Mouse (Mus musculus) C2C12 (cell line): ENCODE data around the gene Psmd3. TPM values are rescaled to one million over a fixed set of nuclear protein-coding genes. Genes with fewer than 3 reads are reported as not detected.
A peak's percentile ranks its signal among the peaks of the same experiment; 100 is the strongest.

Source experiments
- H3K27me3 ChIP-seq: one replicate; pipeline ENCODE4 v1.6.1; 2011; ENCODE audit not compliant: control insufficient read depth, insufficient read depth, insufficient read length
- H3K36me3 ChIP-seq: one replicate; pipeline ENCODE4 v1.6.1; 2011; ENCODE audit not compliant: control insufficient read depth, insufficient read depth
- H3K4me3 ChIP-seq: one replicate; pipeline ENCODE4 v1.5.1; 2011; ENCODE audit warnings: mild to moderate bottlenecking, control low read depth; ENCODE audit not compliant: poor library complexity, insufficient read depth, severe bottlenecking
- H3K79me2 ChIP-seq: one replicate; pipeline ENCODE4 v1.6.1; 2011; ENCODE audit not compliant: control insufficient read depth, insufficient read depth
- H3K79me3 ChIP-seq: one replicate; pipeline ENCODE4 v1.6.1; 2011; ENCODE audit warnings: low read depth, control low read depth
- H3ac ChIP-seq: one replicate; pipeline ENCODE3; 2011; ENCODE audit warnings: low read depth; ENCODE audit not compliant: control insufficient read depth, insufficient read length
- CEBPB ChIP-seq: IDR thresholded peaks from one replicate; pipeline ENCODE4 v1.6.1; 2011; ENCODE audit warnings: low read depth, mild to moderate bottlenecking, control low read depth, moderate library complexity
- CTCF ChIP-seq: IDR thresholded peaks from one replicate; pipeline ENCODE4 v1.5.1; 2011; ENCODE audit not compliant: control insufficient read depth, insufficient read depth, insufficient read length
- FOSL1 ChIP-seq: IDR thresholded peaks from one replicate; pipeline ENCODE4 v1.8.0; 2011; ENCODE audit warnings: mild to moderate bottlenecking, low read length; ENCODE audit not compliant: poor library complexity, insufficient read depth, severe bottlenecking
- MAX ChIP-seq: IDR thresholded peaks from one replicate; pipeline ENCODE4 v1.6.1; 2011; ENCODE audit warnings: mild to moderate bottlenecking, control low read depth
- MYOD1 ChIP-seq: IDR thresholded peaks from one replicate; pipeline ENCODE4 v1.6.1; 2011; ENCODE audit warnings: low read depth; ENCODE audit not compliant: control insufficient read depth, insufficient read length
- MYOG ChIP-seq: IDR thresholded peaks from one replicate; pipeline ENCODE4 v1.6.1; 2011; ENCODE audit not compliant: control insufficient read depth, insufficient read length; ENCODE audit errors: extremely low read depth
- USF1 ChIP-seq: IDR thresholded peaks from one replicate; pipeline ENCODE4 v1.6.1; 2011; ENCODE audit warnings: low read depth, mild to moderate bottlenecking, control low read depth, moderate library complexity
- polyA plus RNA-seq: library from polyadenylated mRNA; unstranded; fragments of >200 nt; fragmentation: generic; extraction: Trizol; gene quantifications from one replicate; pipeline ENCODE4 v1.2.1, GENCODE M21; 2012; ENCODE audit warnings: missing spikeins

Psmd3 gene
- polyA plus RNA-seq, 1 experiment = 244 TPM

GRCm38 (mm10) chr11:98715946-98716345 is 33.6 kb downstream of the Psmd3 start:
- Histone ChIP-seq H3K79me3 (no peaks in the 10 kb centered on the region), H3ac (no peak overlapping the region), H3K36me3 (peaks cover 49% of the 10 kb centered on the region), H3K79me2 (no peaks in the 10 kb centered on the region), H3K27me3 (no peaks in the 10 kb centered on the region), H3K4me3 (no peak overlapping the region)
- TF ChIP-seq CTCF = no peak
- no peak for TF ChIP-seq MAX
- TF ChIP-seq CEBPB = no peak
- no peak for TF ChIP-seq MYOG
- TF ChIP-seq FOSL1 = no peak
- TF ChIP-seq MYOD1 = no peak
- TF ChIP-seq USF1 = no peak

- H3K4me3 ChIP-seq = no peak overlapping the region
- H3K79me3 ChIP-seq = no peaks in the 10 kb centered on the region
- no peaks in the 10 kb centered on the region for H3K27me3 ChIP-seq
- no peak for TF ChIP-seq MYOD1
- TF ChIP-seq CTCF = peak; percentile 78
- H3K79me2 ChIP-seq = no peaks in the 10 kb centered on the region
- no peak overlapping the region for H3ac ChIP-seq
- peaks cover 40% of the 10 kb centered on the region for H3K36me3 ChIP-seq
Measured at GRCm38 (mm10) chr11:98717904-98718303, 35.5 kb downstream of the Psmd3 start.

- no peak for TF ChIP-seq MYOD1
- no peak for TF ChIP-seq MYOG
- TF ChIP-seq MAX = no peak
- TF ChIP-seq USF1 = no peak
- TF ChIP-seq CEBPB = no peak
- TF ChIP-seq CTCF = no peak
- no peak for TF ChIP-seq FOSL1
- no peak overlapping the region for H3K4me3 ChIP-seq
- no peak overlapping the region for H3ac ChIP-seq
- H3K79me2 ChIP-seq = no peaks in the 10 kb centered on the region
- H3K36me3 ChIP-seq = peaks cover 22% of the 10 kb centered on the region
- no peaks in the 10 kb centered on the region for H3K79me3 ChIP-seq
- no peaks in the 10 kb centered on the region for H3K27me3 ChIP-seq
Measured at GRCm38 (mm10) chr11:98720756-98721155, 38.4 kb downstream of the Psmd3 start.

- no peak for TF ChIP-seq MYOD1
- TF ChIP-seq CTCF = no peak
- TF ChIP-seq USF1 = no peak
- TF ChIP-seq MAX = no peak
- no peak for TF ChIP-seq FOSL1
- TF ChIP-seq CEBPB = no peak
- TF ChIP-seq MYOG = no peak
Measured at GRCm38 (mm10) chr11:98721458-98722226, 39.3 kb downstream of the Psmd3 start.

GRCm38 (mm10) chr11:98723098-98723497 is 40.7 kb downstream of the Psmd3 start:
- Histone ChIP-seq H3K36me3 (peaks cover 10% of the 10 kb centered on the region), H3K79me2 (no peaks in the 10 kb centered on the region), H3ac (no peak overlapping the region), H3K27me3 (no peaks in the 10 kb centered on the region), H3K4me3 (no peak overlapping the region), H3K79me3 (no peaks in the 10 kb centered on the region)
- TF ChIP-seq MYOG (no peak), CEBPB (no peak), USF1 (no peak), CTCF (no peak), MAX (no peak), MYOD1 (no peak), FOSL1 (no peak)

More at GRCm38 (mm10) chr11:98721458-98722226, 39.3 kb downstream of the Psmd3 start:
- Histone ChIP-seq H3K4me3 (no peak overlapping the region), H3ac (no peak overlapping the region), H3K79me3 (no peaks in the 10 kb centered on the region), H3K27me3 (no peaks in the 10 kb centered on the region), H3K79me2 (no peaks in the 10 kb centered on the region), H3K36me3 (peaks cover 15% of the 10 kb centered on the region)
